Mouse (Mus musculus) G1E-ER4 (cell line): ENCODE results near the gene 9130019O22Rik. TPM values are rescaled to one million over a fixed set of nuclear protein-coding genes. Genes with fewer than 3 reads are reported as not detected.

Source experiments
- GATA1 ChIP-seq: IDR thresholded peaks from one replicate; pipeline ENCODE4 v1.8.0; 2012; ENCODE audit warnings: low read length, inconsistent platforms
- polyA plus RNA-seq: library from polyadenylated mRNA; stranded (reverse); fragments of >175 nt; gene quantifications from 2 replicates; pipeline ENCODE4 v1.2.3, GENCODE M21; 2012

The 9130019O22Rik gene
- polyA plus RNA-seq, 1 experiment: 1.1 TPM

DNA sequence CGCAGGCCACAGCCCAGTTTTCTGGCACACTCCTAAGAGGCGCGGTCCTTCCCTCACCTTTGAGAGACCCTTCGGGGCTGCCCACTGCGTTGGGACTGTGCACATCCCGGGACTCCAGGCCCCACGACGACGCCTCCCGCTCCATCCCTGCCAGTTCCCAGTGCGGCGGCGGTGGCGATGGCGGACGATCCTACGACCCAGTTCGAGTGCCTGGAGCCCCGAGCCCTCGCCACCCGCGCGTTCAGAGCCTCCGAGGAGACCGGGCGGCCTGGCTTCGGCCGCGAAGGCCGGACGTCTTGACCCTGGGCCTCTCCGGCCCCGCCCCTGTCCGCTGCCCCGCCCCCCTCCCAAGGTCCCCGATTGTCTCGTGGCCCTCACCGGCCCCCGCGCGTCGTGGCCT is 41.9 kb downstream of the 9130019O22Rik start:
- TF ChIP-seq GATA1: no peak

DNA sequence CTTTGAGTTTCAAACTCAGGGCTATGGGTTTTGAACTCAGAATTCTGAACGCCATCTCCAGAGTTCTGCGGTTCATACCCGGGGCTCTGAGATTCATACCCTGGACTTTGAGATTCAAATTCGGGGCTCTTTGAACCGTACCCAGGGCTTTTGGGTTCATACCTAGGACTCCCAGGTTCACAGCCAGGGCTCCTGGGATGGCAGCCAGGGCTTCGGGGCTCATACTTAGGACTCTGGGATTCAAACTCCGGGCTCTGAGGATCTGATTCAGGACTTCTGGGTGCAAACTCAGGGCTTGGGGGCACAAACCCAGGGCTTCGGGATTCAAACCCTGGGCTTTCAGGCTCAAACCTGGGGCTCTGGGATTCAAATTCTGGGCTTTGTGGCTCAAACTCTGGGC is 42.6 kb downstream of the 9130019O22Rik start:
- no peak for TF ChIP-seq GATA1

DNA sequence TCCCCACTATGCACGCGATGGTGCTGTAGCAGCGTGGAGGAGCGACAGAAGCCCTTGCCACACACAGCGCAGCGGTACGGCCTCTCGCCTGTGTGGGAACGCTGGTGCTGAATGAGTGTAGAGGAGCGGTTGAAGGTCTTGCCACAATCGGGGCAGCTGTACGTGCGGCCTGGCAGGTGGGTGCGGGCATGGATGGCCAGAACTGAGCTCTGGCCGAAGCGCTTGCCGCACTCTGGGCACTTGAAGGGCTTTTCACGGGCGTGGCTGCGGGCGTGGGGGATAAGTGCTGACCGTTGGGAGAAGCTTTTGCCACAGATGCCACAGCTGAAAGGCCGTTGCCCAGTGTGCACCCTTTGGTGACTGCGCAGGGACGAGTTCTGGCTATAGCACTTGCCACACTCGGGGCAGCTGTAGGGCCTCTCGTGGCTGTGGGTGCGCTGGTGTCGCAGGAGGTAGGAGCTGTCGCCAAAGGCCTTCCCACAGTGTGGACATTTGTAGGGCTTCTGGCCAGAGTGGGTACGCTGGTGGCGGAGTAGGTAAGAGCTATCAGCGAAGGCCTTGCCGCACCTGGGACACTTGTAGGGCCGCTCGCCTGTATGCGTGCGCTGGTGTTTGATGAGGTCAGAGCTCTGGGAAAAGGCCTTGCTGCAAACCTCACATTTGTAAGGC is 43.5 kb downstream of the 9130019O22Rik start:
- TF ChIP-seq GATA1: no peak

DNA sequence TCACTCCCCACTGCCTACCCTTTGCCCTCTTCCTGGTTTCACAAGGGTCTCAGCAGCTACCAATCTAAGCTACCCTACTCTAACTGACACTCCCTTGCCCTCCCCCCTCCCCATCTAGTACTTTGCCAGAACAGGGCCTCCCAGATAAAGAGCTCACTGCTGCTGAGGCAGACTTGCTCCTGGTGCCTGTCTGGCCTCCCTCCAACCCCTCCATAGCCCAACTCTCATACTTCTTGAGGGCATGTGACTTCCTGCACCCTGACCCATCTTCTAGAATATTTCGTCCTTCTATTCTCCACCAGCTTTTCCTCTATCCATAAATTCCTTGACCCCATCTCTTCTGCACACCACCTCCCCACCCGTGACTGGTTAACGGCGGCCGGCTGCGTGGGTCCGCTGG is 44.1 kb downstream of the 9130019O22Rik start:
- no peak for TF ChIP-seq GATA1

DNA sequence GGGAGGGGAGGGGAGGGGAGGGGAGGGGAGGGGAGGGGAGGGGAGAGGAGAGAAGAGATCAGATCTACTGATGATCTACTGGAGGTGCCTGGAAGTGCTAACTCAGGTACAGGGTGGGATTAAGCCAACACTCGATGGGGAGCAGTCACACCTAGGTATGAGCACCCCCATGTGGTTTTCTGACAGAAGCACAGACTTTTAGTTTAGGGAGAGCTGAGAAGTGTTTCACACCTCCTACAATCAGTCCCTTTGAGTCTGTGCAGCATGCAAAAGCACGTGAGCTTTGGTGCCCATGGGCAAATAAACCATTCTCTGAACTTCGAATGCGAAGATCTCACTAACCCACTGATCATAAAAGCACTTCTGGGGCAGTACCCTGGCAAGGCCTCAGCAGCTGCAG is 44.6 kb downstream of the 9130019O22Rik start:
- no peak for TF ChIP-seq GATA1

DNA sequence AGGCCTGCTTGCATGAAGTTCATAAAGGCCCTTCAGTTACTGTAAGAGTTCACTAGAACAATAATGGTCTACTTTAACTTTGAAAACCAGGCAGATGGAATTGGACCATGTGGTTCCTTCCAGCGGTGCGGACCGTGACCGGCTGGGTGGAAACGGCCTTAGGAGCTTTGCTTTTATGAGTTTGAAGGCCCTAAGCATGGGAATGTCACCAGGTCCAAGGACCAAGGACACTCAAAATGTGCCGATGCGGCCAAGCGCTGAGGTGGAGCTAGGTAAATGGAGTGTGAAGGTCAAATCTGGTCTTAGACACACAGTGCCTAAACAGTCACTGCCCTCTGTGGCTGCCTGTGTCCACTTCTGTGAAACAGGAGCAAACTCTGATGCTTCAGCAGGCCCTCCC is 45.6 kb downstream of the 9130019O22Rik start:
- no peak for TF ChIP-seq GATA1

DNA sequence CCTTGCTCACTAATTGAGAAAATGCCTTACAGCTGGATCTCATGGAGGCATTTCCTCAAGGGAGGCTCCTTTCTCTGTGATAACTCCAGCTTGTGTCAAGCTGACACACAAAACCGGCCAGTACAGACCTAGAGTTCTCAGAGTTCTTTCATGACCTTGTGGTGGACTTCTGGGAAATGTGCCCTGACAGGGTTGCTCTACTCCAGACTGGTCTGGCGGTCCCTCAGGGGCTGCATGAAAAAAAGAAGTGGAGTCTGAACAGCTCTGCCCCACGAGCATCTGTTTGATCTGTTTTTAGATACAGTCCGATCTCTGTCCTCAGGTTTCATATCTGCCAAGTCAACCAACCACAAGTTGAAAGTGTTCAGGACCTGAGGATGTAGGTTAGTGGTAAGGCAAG is 49.3 kb downstream of the 9130019O22Rik start:
- TF ChIP-seq GATA1: no peak

DNA sequence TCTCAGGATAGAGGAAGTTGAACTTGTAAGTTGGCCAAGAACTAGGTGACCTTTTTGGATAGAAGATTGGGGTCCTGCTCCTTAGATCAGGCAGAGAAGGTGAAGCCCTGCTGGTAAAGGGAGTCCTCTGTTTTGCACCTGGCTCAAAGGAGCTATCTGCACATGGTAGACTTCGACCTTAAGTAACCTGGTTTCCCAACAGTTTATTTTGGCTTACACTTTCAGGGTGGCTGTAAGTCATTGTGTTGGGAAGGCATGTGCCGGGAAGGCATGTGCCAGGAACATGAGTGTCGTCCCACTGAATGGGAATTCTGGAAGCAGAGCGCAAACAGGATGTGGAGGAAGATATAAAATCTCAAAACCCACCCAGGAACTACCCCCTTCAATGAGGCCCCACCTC is 51.4 kb downstream of the 9130019O22Rik start:
- no peak for TF ChIP-seq GATA1

DNA sequence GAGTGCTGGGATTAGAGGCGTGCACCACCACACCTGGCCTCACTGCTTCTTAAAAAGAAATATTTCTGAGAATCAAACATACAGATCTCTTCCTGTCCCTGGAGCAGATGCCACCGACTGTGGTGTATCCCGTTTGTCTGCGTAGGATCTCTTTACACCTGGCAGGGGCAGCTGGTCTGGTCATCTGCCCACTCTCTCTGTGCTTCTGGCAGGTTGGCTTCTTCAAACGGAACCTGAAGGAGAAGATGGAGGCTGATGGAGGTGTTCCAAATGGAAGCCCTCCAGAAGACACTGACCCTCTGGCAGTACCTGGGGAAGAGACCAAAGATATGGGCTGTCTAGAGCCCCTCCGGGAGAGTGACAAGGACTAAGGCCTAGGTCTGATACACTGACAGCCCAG is 53.7 kb downstream of the 9130019O22Rik start:
- TF ChIP-seq GATA1: no peak

Other genes with a start within 250 kb of the 9130019O22Rik start
- 104 and 107 TPM in 2 replicates for gene Spn, start 249.3 kb downstream of the 9130019O22Rik start, polyA plus RNA-seq
- 81.2 and 81.3 TPM in 2 replicates for gene Cd2bp2, start 191.1 kb downstream of the 9130019O22Rik start, polyA plus RNA-seq
- gene Tbc1d10b, start 178.7 kb downstream of the 9130019O22Rik start, polyA plus RNA-seq: 58.8 and 62.5 TPM in 2 replicates
- gene Mylpf, start 178.3 kb downstream of the 9130019O22Rik start, polyA plus RNA-seq: 1.2 and 4.3 TPM in 2 replicates
- gene Zfp553, start 154.1 kb downstream of the 9130019O22Rik start, polyA plus RNA-seq: 37.7 and 38.1 TPM in 2 replicates
- gene Sept1, start 154.0 kb downstream of the 9130019O22Rik start, polyA plus RNA-seq: 151 and 170 TPM in 2 replicates
- 86.6 and 115 TPM in 2 replicates for gene Zfp771, start 142.9 kb downstream of the 9130019O22Rik start, polyA plus RNA-seq
- gene Dctpp1, start 126.5 kb downstream of the 9130019O22Rik start, polyA plus RNA-seq: 108 and 177 TPM in 2 replicates
- gene Sephs2, start 113.1 kb downstream of the 9130019O22Rik start, polyA plus RNA-seq: 68.0 and 94.5 TPM in 2 replicates
- 16.4 and 20.0 TPM in 2 replicates for gene Itgal, start 90.9 kb downstream of the 9130019O22Rik start, polyA plus RNA-seq
- gene Zfp768, start 41.6 kb downstream of the 9130019O22Rik start, polyA plus RNA-seq: 28.1 and 30.7 TPM in 2 replicates
- 4.3 TPM in 2 replicates for gene Zfp747, start 11.1 kb downstream of the 9130019O22Rik start, polyA plus RNA-seq
- 7.2 and 9.7 TPM in 2 replicates for gene E430018J23Rik, start 6.5 kb upstream of the 9130019O22Rik start, polyA plus RNA-seq
- 0.25 and 0.35 TPM in 2 replicates for gene Zfp764, start 19.7 kb upstream of the 9130019O22Rik start, polyA plus RNA-seq
- gene Zfp688, start 34.9 kb upstream of the 9130019O22Rik start, polyA plus RNA-seq: 12.7 and 18.3 TPM in 2 replicates
- 15.2 and 16.3 TPM in 2 replicates for gene Zfp689, start 62.0 kb upstream of the 9130019O22Rik start, polyA plus RNA-seq
- gene Prr14, start 72.4 kb upstream of the 9130019O22Rik start, polyA plus RNA-seq: 62.8 and 67.0 TPM in 2 replicates
- 545 and 623 TPM in 2 replicates for gene Fbrs, start 92.0 kb upstream of the 9130019O22Rik start, polyA plus RNA-seq
- 43.4 and 44.6 TPM in 2 replicates for gene Srcap, start 124.8 kb upstream of the 9130019O22Rik start, polyA plus RNA-seq
- 20.8 and 23.3 TPM in 2 replicates for gene Gm42715, start 132.4 kb upstream of the 9130019O22Rik start, polyA plus RNA-seq
- 0.48 and 1.3 TPM in 2 replicates for gene Tmem265, start 174.2 kb upstream of the 9130019O22Rik start, polyA plus RNA-seq
- 22.2 and 39.6 TPM in 2 replicates for gene Phkg2, start 186.2 kb upstream of the 9130019O22Rik start, polyA plus RNA-seq
- gene Ccdc189, start 201.4 kb upstream of the 9130019O22Rik start, polyA plus RNA-seq: 2.5 and 2.8 TPM in 2 replicates
- gene Rnf40, start 201.6 kb upstream of the 9130019O22Rik start, polyA plus RNA-seq: 49.0 and 49.7 TPM in 2 replicates
- gene Zfp629, start 228.6 kb upstream of the 9130019O22Rik start, polyA plus RNA-seq: 21.6 and 22.6 TPM in 2 replicates